Mouse (Mus musculus): ENCODE data around the gene BC052040. TPM values are rescaled to one million over a fixed set of nuclear protein-coding genes. Genes with fewer than 3 reads are reported as not detected.

The BC052040 gene
- total RNA-seq, 2 experiments from 2014 or later: 2.6 TPM

DNA sequence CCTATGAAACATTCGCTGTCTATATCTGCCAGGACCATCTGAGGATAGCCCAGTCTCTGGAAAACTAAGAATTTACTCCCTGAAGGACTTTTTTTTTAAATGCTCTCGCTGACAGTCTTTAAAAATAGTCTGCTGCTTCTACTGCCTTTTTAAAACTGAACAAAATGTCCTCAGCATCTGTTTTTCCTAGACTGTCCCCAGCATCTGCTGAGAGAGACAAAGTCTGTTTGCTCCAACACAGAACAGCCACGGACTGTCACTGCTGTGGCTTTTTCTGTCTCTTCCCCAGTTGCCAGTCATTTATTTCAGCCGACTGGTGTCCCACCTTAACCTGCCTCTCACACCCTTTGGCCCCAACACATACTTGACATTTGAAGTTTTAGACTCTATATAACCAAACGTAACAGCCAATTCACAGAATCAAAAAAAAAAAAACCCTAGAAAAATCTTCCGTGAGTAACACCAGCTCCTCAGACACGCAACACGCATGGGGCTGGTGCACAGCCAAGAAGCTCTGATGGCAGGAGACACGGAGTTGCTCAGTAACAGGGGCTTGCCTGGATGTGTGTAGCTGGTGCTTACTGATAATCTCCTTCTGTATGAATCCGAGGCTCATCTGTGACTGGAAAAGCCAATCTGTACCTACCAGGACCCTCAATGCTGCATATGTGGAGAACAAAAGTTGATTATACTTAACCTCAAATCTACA is 188.2 kb downstream of the BC052040 start:
- DNase-seq: no peak

- DNase-seq: no peak
Observed at GRCm38 (mm10) chr2:115772709-115773108, 191.2 kb downstream of the BC052040 start.

DNA sequence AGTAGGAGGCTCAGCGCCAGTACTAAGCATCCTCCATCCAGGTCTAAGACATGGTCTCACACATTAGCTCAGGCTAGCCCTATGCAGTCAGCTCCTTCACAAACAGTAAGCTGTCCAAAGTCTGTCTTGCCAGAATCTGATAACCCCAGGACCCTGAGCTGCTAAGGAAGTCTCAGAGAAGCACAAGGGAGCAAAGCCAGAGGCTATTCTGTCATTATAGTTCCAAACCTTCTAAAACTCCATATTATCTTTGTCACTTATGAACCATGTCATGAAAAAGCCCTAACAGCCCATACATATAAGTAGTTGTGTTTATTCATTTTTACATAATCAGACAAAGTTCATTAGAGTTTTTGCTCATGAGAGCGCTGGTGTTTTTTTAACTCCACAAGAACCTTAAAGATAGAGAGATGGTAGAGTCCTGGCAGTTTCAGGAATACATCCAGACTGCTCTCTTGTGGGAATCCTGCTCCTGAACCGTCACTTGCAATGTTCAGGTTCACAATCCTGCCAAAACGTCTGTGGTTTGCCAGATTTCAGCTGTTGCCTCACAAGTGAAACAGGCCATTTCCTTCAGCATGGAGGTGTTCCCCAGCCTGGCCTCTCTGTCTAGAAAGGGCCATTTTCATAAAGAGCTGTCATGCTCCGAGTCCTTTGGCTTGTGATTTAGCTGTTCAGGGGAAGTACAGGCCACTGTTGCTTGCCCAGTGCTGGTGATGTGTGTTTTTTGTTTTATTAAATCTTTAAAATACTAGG is 192.8 kb downstream of the BC052040 start:
- DNase-seq: no peak

DNA sequence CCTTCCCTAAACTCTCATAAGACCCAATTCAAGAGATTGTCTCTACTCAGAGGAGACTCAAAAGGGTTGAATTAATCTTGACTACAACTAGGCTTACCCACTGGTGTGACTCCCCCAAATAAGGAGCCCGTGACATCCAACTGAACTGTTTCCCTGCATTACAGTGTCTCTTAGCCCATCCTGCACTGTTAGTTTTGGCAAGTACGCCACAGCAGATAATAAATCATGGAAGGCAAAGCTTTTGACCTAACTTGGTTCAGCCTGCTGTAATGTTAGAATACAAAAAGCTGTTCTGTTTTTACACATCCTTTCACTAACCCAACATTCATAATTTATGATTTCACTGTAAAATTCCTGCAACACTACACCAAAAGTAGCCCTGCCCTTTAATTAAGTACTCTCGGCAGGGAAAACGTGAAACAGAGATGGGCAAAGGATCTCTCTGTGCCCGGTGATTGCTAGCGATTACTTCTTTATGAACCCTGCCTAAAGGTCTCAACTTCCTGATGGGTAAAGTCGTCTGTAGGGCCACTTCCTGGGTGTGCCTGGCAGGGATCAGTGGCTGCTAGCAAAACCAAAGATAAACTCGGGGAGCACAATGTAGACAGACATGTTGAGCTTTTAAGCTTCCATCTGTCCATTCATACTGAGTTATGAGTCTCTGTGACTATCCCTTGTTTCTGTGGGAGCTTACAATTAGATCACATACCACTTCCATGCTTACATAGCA is 194.1 kb downstream of the BC052040 start:
- no peak for DNase-seq

DNA sequence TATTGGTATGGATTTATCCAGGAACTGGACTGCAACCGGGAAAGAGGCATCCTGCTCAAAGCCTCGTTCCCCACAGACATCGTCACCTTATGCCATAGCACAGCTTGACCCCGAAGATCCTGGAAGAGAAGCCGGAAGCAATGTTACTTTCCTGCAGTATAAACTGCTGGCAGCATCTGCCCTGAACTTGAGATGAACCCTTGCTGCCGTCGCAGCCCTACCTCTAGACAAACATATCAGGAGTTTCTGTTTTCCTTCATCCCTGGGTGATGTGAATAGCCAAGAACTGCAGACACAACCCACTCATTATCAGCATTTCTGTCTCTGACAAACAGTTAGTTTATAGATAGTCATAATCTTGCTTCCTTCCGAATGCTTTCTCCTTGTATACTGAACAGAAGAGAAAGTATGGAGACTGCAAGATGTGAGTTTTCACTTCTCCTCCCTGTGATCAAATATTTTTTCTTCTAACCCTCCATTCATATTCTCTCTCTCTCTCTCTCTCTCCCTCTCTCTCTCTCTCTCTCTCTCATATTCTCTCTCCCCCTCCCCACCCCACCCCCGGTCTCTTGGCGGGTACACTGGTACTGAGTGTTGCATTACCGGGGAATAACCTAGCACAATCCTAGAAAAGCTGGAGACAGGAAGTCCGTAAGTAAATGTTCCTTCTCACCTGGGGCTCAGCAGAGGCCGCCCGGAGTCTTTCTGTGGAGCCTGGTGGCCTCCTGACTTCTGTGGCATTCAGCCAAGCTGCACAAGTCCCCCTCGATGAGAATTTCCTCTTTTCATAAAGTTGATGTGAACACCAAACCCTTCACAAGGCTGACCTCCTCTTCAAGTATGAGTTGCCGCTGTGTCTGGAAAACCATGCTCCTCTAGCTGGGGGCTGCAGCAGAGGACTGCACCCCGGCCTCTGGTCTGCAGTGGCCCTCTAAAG is 195.7 kb downstream of the BC052040 start:
- no peak for DNase-seq

DNA sequence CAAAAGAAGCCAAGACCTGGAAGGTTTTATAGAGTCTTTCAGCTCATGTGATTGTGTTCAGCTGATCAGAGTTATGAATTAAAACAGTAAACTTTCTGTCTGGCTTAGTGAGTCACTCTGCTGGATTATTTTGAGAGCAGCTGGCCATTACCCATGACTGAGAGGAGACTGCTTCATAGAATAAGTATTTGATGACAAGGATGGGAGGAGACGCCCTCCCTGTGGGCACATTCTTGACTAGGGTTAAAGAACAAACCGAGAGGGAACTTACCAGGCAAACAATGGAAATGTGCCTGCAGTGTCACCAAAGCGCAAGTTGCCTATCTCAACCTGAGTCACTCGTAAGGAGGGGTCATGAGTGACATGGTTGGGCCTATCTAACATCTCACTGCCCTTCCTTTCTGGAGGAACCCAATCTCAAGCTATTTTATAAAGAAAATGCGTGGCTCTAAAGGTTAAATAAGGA is 199.1 kb downstream of the BC052040 start:
- DNase-seq: no peak

DNA sequence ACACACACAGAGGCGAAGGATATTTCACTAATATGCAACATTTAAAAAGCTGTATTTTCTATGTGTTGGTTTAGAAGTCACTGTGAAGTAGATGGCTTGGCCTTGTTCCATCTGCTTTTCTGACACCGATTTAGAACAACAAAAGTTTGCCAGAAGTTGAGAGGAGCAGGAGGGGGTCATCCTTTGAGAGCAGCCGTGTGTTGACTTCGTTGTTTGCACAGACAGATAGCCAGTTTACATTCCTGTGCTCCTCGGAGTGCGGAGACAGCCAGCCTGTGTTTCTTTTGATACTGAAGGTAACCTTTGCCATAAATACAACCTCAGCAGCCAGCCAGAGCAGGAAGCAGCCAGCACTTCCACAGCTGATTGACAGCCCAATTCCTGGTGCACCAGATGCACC is 204.2 kb downstream of the BC052040 start:
- no peak for DNase-seq

- no peak for DNase-seq
Observed at GRCm38 (mm10) chr2:115798839-115799238, 217.3 kb downstream of the BC052040 start.

DNA sequence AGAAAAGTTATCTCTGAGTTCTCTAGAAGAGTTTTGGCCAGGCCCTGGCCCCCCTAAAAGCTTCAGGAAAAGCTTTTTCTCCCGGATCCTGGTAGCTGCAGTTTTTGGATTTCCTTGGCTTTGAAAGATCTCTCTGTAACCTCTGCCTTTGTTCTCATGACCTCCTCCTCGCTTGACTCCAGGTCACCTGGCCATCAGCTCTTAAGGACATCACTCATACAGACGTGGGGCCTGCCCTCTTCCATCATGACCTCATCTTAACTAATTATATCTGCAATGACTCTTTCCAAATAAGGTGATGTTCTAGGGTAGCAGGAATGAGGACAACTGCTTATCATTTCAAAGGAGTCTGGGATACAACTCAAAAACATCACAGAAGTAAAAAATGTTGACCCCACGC is 226.9 kb downstream of the BC052040 start:
- DNase-seq: no peak

DNA sequence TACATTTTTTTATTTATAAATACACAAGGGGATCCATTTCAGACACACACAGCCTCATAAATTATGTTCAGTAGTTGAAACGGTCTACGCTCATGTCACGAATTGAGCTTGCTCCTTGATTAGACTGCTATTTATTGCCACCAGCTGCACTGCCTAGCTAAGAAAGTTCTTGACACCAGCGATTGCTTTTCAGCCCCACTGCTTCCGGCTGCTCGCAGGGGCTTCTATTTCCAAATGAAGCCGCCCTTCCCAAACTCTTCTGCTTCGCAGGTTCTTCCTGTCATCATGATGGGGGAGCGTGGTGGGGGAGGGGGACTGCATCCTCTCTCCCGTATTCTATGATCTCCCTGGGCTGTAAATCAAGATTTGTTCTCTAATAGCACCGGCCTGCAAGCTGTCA is 231.8 kb downstream of the BC052040 start:
- no peak for DNase-seq

- no peak for DNase-seq
Observed at GRCm38 (mm10) chr2:115813721-115814120, 232.2 kb downstream of the BC052040 start.

DNA sequence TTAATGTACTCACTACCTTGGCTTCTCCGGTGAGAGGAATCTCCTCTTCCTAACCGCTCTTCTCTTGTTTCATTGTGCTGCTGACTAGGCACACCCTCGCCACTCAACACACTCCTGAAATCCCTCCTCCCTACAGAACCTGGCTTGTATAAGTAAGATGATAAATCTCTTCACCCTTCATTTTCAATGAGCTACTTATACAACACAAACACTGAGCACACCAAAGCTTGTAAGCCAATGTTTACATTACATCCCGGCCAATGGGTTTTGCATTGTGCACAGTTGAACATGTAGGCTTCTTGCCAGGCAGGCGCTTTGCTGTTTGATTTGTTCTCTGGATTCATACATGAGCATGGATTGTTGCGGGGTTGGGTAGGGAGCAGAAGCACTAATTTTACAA is 236.4 kb downstream of the BC052040 start:
- no peak for DNase-seq

- DNase-seq: no peak
Observed at GRCm38 (mm10) chr2:115822361-115822760, 240.8 kb downstream of the BC052040 start.

Small RNA genes within 50 kb of the gene (microRNA-seq; reads per million reads assigned to microRNA genes)
- gene Mir1951: 0 to 0.25 reads per million in 2 experiments

Measured in gastrocnemius, postnatal 10 days (tissue).